Mouse (Mus musculus) ovary, postnatal 36 days (tissue): ENCODE results near the gene Pcbp3.
"Not testable (repeated sequence)": the region's sequence is repeated elsewhere in the genome, so short reads cannot be mapped to it uniquely, and the experiment has no call there.

Source experiments
- DNase-seq: peaks from one replicate; pipeline ENCODE4 v3.0.0; 2022; ENCODE audit warnings: low spot score, mixed read lengths

Gene Pcbp3

DNA sequence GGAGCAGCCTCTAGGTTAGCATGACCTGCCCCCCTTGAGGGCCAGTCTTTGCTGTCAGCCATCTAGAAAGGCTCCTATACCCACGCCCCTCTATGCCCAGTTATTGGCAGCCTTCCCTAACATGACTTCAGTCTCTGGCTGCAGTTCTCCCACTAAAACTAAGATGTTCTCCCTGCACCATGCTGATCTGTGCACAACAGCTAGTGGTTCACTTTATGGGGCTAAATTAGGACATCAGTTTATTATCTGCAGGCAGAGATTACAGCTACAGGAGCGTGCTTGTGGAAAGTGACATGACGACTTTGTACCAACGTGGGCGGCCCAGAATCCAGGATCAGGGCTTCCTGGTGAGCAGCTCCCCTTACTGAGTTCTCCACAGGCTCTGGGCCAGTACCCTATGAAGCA is 160.4 kb downstream of the Pcbp3 start:
- no peak for DNase-seq

DNA sequence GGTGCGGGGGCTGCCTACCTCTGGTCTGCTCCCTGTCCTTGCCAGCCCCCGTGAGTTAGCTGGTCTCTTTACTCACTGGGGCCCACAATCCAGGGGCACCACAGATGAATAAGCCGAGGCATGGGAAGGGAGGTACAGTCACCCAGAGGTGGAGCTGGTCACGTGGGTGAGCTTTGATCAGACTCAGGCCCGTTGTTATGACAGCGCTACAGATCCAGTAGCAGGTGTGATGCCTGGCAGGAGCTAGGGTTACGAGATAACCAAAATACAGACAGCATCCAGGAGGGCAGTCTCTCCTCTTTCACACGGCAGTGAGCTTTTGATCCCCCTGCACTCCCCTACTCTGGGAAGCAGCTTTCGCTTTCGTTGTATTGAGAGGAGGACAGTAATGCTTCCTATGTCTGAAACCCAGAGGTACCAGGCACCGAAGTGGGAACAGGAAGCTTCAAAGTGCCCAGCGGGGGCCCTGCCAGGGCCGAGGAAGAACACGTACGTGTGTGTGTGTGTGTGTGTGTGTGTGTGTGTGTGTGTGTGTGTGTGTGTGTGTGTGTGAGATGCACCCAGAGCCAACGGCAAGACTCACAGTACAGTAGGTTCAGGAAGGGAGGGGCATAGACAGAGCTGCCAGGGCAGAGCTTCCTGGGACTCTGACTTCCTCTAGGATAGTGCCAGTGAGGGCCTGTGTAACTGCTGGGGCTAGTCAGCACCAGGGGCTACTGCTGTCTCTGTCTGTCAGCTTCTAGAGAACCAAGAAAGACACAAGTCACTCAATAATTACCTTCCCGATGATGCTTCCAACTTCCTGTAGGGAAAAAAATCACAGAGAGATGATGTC is 162.7 kb downstream of the Pcbp3 start:
- DNase-seq: no peak

DNA sequence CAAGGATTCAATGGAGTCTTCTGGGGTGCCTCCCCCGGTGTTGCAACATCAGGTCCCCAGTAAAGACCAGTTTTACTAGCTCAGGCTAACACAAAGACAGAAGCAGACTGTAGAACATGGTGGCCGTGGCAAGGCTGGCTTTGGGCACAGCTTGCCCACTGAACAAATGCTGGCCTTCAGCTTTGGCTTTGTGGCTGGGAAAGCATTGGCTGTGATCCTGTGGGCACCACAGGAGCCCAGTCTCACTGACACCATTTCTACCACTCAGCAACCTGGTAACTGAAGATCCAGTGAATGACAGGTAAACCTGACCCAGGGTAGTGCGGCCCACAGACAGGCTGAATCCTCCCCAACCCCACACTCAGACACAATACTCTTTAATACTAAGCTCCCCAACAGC is 167.6 kb downstream of the Pcbp3 start:
- no peak for DNase-seq

DNA sequence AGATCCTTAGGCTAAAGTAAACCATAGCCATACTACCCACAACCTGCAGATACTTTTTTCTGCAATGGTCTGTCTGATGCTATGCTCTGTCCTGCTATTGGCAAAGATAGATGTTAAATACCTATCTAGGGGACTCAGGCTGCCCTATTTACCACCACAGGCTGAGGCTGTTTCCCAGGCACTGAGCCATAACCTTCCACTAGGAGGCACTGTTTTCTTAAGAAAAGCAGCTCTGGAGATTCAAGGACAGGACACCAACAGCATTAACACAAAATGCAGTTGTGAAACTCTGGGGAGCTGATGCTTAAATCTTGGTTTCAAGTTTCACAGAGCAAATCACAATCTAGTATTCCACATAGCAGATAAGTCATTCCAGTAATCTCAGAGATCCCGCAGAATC is 170.2 kb downstream of the Pcbp3 start:
- DNase-seq: no peak

DNA sequence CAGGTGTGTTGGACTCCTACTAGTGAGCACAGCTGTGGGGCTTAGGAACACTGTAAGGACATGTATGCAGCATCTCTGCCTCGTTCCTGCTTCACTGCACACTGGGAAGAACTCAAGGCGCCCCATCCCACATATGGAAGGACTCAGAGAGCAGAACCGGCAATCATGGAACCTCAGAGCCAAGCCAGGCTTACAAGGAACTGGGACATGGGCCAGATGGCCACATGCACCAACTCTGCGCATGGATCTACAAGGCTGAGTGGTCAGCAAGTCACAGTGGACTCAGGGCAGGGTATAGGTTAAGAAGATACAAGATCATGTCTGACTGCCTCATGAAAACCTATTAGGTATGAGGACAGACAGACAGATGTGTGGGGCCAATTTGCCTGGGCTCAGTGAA is 171.8 kb downstream of the Pcbp3 start:
- DNase-seq: no peak

DNA sequence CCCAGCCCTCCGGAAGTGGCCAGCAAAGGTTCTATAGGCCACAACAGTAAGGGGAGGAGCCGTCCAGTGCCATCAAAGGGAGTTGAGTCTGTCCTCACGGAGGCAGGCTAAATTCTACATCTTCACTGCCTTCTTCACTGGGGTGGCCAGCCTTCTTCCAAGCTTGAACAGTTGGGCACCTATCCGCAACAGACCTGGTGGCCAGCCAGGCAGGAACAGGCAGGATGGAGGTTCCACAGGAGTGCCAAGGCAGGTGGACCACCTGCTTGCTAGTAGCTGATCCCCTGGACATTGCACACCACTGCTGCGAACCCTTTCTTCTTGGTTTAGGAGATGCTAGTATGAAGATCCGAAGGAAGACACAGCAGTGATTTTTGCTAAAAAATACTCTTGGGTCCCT is 176.4 kb downstream of the Pcbp3 start:
- no peak for DNase-seq

DNA sequence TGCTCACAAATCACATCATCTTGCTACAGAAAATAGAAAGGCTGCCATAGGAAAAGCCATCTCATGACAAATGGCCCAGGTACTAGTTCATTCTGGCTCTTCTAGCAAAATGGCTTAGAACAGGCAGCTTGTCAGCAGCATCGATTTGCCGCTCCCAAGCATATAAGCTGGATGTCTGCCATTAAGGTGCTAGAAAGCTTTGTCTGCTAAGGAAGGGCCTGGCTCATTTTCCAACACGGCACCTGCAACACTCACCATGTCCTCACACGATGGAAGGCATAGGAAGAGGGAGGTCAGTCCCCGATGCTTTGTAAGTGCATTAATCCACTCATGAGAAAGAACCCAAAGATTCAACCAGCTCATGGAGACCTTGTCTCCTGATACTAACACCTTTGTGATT is 182.5 kb downstream of the Pcbp3 start:
- no peak for DNase-seq

DNA sequence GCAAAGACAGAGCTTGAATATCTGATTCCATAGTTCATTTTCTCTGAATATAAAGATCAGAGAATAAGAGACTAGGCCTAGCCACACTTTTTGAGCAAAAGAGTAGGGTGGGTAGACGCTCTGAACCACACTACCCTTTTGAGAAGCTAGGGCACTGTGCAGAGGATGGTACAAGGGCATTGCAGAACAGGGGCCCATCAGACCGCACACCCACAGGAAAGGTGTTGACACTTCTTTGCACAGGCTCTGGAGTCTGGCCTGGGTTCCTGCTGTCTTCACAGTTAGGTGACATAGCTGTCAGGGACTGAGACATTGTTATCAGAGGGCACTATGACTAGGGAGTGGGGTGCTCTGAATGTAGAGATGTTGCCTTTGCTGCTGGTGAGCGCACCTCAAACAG is 190.1 kb downstream of the Pcbp3 start:
- DNase-seq: no peak

DNA sequence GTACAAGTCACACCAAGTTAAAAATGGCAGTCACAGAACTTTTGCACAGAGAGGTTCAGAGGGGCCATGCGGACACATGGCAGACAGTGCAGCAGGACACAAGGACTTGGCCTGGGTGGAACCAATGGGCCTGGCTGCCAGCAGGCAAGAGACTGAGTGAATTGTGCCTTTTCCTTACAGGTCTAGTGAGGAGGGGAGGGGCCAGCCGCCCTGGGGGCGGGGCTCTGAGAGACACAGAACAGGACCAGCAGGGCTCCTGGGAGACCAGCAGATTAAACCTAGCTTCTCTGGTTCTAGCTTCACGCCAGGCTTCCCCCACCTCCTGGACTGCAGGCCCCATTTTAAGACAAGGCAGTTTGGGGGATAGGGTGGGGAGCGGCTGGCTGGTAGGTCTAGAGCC is 190.6 kb downstream of the Pcbp3 start:
- no peak for DNase-seq

DNA sequence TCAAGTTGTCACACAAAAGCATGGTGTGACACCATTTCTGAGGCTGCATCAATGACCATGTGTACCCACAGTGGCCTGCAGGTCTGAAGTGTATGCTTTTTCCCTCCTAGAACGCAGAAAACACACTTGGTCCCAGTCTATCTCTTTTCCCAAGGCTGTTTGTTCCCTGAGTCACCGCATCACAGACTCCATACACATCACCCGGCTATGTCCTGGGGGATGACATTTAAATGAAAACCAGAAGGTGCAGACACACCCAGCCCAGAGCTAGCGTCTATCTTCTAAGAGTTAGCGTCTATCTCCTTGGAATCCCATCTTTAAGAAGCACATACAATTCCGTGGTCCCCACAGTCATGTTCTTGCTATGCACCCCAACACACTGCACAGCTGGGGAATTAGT is 192.1 kb downstream of the Pcbp3 start:
- DNase-seq: no peak

DNA sequence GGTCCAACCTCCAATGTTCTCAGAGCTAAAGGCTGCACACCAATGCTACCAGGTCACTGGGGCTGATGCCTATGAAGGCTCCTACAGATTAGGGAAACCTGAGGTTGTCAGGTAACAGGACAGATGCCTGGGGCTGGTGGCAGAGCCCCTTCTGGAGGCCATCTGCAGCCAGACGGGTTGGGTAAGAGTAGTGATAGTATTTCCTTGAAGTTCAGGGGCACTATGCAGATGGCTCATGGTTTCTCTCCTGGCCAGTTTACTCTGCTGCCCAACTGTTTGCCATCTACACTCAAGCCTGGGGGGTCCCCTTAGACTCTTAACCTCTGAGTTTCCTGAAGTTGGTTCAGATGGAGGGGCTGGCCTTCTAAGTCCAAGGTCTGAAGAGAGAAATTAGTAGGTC is 195.5 kb downstream of the Pcbp3 start:
- DNase-seq: peak; percentile 2

DNA sequence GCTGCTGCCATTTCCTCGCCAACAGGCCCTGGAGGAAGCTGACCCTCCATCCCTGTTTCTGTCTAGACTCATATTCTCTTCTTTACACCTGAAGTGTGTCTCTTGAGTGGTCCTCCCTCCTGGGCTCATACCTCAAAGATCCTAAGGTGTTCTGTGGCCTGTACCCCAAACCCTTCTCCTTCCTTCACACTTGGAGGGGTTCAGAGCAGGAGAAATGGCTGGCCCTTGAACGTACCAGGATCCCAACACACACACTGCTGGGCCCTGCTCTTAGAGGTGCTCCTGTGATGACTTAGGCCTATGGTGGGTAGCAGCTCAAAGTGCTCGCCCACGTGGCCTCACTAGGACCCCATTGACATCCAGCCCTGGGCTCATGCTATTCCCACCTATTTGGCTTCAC is 196.8 kb downstream of the Pcbp3 start:
- no peak for DNase-seq

DNA sequence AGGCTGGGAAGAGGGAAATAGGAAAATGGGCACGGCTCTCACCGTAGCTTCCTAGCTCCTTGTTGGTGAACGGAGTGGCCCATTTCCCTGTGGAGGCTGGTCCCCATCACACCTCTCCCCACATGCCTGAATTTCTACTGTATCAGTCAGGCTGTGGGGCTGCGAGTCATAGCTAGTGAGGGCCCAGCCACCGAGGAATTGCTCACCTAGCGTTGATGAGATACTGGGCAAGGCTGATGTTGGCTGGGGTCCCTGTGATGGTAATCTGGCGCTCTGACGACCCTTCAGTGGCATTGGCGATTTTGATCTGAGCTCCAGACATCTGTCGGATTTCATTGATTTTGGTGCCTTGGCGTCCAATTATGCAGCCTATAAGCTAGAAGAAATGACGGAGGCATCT is 198.7 kb downstream of the Pcbp3 start:
- no peak for DNase-seq

DNA sequence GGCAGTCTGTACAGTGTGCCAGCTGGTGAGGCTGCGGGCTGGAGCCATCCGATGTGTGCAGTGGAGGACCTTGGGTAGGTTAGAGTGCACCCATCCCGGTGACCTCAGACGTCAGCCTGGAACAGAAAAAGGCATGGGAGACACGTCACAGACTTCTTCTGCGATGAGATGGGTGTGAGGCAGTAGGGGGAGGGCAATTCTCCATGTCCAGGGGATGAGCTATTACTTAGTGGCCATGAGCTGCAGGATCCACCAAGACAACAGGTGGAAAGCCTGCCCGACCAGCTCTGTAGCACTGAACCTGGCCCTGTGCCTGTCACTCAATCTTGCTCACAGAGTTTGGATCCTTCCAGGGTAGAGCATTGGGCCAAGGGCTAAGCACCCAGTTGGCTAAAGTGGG is 199.3 kb downstream of the Pcbp3 start:
- DNase-seq: peak; percentile 14

DNA sequence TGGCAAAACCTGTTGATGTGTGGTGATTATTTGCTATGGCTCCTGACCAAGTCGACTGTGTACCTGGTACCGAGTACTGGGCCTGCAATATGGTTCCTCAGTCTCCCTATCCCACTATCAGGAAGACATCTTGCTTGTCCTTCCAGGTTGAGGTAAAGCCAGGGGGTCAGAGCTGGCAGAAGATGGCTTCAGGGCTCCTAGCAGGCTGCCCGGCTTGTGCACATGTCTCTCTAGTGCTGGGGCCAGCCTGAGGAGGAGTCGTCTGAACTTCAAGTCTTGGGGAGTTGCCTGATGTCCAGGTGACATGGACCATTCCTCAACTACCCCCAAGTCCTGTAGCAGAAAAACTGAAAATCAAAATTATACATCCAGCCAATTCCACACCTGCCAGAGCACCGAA is 201.8 kb downstream of the Pcbp3 start:
- DNase-seq: no peak

DNA sequence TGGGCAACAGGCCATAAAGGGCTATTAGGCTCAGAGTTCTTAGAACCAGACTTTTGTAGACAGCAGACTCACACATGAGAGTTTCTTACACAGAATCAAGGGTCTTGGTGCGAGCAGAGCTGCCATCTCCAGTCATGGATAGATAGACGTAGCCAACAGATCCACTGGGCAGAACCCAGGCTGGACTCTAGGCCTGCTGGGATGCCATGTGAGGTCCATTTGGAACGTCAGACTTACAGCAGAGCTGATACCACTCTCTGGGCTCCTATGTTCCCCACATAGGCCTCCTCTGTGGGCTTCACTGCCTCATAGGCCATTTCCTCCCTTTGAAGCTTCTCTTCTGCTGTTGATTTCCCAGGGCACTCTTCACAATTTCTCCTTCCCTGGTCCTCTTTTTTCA is 208.0 kb downstream of the Pcbp3 start:
- DNase-seq: no peak

DNA sequence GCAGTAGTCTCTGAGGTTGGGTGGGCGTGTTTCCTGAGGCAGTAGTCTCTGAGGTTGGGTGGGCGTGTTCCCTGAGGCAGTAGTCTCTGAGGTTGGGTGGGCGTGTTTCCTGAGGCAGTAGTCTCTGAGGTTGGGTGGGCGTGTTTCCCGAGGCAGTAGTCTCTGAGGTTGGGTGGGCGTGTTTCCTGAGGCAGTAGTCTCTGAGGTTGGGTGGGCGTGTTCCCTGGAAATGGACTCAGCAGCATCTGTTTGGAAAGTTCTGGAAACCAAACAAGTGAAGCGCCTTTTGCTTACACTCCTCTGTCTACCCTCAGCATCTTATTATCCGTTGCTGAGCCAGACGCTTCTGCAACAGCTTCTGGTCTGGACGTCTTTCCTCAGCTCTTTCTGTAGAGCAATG is 217.4 kb downstream of the Pcbp3 start:
- not testable (repeated sequence) for DNase-seq

DNA sequence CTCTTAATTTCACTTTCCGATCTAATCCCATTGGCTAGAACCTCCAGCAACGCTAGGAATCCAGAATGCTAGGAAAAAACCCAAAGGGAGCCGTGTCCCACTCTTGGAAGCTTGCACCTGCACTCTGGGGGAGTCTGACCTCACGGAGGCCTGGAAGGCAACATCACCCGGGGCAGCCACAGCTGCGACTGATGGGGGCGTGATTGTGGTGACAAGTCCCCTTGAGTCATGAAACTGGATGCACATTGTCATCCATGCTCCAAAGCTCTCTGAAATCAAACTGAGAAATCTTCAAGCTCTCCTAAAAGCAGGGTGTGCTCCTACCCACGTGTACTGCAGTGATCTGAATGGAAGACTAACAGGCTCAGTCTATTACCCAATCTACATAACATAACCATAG is 224.9 kb downstream of the Pcbp3 start:
- no peak for DNase-seq

DNA sequence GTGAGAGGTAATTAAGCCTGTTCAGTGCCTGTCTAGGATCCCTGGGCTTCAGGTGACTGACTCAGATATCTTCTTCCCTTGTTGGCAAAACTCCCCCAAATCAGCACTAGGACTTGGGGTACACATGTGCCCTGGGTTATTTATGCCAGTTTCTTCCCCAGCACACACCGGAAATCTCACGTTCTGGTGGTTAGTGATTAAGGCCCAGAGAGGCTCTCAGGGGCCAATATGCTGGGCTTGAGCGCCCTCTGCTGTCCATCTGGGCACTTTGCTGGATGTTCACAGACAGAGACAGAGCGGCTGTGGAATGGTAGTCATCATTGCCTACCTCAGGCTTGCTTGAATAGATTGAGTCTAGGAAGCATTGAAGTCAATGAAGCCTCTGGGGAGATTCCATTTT is 226.7 kb downstream of the Pcbp3 start:
- DNase-seq: peak; percentile 78

DNA sequence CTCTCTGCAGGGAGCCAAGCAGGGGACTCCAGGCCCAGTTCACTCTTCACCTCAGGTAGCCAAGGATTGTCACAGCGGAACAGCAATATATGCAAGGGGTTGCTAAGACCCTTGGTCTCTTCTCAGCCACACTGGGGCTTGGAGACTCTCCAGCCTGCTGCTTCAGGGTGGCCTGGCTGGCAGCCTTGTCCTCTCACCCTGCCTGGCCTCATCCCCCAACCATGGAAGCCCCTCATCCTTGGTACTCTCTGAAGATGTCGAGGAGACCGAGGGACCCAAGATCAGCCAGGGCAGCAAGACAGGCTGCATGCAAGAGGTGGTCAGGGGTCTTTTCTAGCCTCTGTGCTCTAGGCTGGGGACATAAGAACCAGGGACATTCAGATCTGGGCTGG is 228.0 kb downstream of the Pcbp3 start:
- DNase-seq: no peak

DNA sequence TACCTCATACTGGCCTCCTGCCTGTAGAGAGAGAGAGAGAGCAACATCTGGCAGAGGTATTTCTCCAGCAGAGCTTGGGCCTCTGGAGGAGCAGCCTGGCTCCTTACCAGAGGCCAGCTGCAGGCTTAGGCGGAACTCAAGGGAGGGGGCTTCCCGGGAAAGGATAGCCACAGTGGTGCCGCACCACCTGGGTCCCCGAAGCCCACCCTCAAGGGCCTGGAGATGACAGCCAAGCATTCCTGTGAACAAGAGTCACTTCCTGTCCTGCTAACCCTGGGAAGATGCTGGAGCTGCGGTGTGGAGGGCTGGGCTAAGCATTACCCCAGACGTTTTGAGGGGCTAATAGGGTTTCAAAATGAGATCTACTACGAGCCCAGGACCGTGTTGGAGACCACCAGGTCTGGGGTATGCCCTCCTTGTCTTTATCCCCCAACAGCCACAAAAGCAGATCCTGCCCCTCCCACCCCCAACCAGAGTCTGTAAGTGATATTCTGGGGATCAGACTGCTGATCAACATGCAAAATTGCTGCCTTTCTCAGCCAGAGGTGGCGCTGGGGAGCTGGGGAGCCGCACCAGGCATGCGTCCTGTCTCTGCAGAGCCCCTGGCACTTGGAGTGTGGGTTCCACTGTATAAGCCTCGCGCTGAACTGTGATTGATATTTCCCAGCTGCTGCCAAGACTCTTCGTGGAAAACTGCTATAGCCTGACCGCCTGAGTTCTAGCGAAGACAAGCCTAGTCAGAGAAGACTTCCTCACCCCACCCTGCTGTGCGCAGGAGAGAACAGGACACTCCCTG is 228.6 kb downstream of the Pcbp3 start:
- DNase-seq: peak; percentile 73

DNA sequence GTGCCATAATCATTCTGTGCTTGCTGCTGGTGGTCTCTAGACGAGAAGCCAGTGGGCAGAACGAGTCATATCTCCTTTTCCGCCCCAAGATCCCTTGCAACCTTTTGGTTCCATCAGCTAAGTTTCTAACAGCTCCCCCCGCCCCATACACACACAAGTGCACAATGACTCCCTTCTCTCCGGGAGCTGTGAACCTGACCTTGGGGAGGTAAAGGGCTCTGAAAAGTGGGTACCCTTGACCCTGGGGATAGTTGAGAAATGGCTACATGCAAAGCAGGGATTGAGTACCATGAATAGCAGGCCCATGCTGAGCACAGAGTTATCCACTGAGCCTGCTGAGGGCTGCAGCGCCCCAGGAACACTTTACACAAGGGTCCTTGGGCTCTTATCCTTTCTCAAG is 229.3 kb downstream of the Pcbp3 start:
- no peak for DNase-seq

DNA sequence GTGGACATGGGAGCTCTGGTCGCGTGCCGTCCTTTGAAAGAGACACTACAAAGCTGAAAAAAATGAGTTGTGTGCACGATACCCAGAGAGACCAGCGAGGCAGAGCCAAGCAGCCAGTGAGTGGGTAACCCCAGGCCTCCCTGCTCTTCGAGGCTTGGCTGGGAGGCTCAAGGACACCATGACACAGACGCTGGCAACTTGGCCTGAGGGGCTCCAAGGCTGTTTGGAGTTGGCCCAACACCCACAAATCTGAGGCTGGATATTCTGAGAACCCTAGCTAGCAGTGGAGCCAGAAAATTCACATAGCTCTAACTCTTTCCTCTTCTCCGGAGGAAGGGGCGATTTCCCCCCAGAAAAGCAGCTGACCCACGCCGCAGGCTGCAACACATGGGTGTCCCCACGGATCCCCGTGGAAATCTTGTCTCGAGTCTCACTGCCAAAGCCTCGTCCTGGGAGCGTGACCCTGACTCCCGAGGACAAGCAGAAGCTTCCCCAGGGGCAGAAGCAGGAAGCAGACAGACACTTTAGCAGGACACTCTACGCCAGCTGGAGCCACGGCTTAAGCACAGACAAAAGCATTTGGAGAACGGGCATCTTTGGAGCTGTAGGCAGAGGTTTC is 230.0 kb downstream of the Pcbp3 start:
- peak; percentile 70 for DNase-seq
